Mouse (Mus musculus) left cerebral cortex, postnatal 4 days (tissue): Measurements from ENCODE around the gene Pias4. TPM values are rescaled to one million over a fixed set of nuclear protein-coding genes. Genes with fewer than 3 reads are reported as not detected.
A peak's percentile ranks its signal among the peaks of the same experiment; 100 is the strongest.
"Not testable (repeated sequence)": the region's sequence is repeated elsewhere in the genome, so short reads cannot be mapped to it uniquely, and the experiment has no call there.

Experiments used
- DNase-seq: peaks from one replicate; pipeline ENCODE4 v3.0.0-alpha.2; 2022
- intact Hi-C: fragments of 180-260 bp; cut with DNase I; formaldehyde crosslinking; loops from one replicate; pipeline ENCODE4 v1.15.1; 2025
- total RNA-seq, 2 experiments: library from RNA; stranded (reverse); gene quantifications; 2 replicates each; pipeline ENCODE4 v1.2.3; 2021

Pias4 gene
- total RNA-seq, 2 experiments from 2014 or later: 29.6 to 30.4 TPM

DNA sequence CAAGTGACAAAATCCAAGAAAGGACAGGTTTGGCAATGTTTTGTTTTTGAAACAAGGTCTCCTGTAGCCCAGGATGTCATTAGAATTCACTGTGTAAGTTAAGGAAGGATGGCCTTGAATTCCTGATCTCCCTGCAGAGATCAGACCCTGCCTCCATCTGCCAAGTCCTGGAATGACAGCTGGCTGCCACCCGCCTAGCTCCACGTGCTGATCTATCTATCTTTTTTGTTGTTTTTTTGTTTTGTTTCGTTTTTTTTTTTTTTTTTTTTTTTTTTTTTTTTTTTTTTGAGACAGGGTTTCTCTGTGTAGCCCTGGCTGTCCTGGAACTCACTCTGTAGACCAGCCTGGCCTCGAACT lies 7.6 kb upstream of the Pias4 start:
- peak; percentile 61 for DNase-seq
- intact Hi-C loops: not testable (repeated sequence)

DNA sequence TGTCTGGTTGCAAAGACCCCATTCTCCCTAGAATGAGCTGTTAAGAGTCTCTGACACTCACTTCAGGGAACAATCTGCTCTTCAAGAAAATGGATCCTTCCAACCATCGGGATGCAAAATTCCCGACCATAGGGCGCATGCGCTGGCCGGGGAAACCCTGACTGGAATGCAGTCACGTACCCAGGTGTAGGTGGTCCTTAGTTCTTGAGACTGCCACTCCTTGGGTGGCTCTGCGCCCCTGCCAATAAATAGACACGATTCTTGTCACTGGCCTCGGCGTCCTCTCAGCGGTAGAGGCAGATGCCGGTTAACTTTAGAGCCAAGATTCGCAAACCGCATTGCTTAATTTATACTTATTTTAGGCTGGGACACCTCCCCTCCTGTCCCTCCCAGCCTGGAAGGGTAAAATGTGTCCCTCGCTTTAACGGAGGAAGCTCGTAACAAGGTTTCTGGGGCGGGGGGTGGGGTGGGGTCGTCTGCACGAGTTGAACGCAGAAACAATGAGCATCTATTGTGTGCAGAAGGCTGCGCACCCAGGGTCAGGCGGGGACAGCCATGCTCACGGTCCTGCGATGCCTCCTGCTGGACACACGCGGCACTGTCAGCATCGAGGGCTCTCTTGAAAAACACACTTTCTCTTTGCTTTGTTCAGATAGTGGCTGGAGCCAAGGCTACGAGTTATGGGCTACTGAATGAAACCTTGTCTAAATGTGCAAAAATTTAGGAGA lies 7.1 kb upstream of the Pias4 start:
- intact Hi-C loops: no loop called here
- DNase-seq: peak; percentile 91

GRCm38 (mm10) chr10:81173132-81173531 lies 5.4 kb upstream of the Pias4 start:
- peak; percentile 86 for DNase-seq
- intact Hi-C loops: no loop called here

GRCm38 (mm10) chr10:81169411-81169900 lies 1.7 kb upstream of the Pias4 start:
- intact Hi-C loops, DNase-seq: not testable (repeated sequence)

- DNase-seq: peak; percentile 83
- intact Hi-C loops: no loop called here
These were observed 960 bp upstream of the Pias4 start for GRCm38 (mm10) chr10:81168521-81169244.

- no peak for DNase-seq
- intact Hi-C loops: no loop called here
These were observed 336 bp upstream of the Pias4 start for GRCm38 (mm10) chr10:81168087-81168431.

DNA sequence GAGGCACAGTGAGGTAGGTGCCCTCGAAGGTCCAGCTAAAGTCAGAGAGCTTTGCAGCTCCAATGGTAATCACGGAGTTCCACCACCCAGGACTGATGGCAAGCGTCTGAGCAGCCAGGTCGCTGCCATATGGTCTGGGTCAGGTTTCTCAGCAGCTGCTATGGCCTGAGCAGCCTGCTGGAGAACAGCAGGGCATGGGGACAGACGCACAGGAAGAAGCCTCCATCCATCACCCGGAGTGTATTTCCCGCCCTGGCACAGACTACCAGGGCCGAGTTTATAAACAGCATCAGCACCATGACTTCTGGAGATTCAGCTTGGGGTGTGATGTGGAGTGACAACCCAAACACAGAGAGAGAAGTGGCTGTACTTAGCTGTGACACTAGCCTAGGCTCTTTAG lies 2.6 kb downstream of the Pias4 start:
- intact Hi-C loops: no loop called here
- no peak for DNase-seq

DNA sequence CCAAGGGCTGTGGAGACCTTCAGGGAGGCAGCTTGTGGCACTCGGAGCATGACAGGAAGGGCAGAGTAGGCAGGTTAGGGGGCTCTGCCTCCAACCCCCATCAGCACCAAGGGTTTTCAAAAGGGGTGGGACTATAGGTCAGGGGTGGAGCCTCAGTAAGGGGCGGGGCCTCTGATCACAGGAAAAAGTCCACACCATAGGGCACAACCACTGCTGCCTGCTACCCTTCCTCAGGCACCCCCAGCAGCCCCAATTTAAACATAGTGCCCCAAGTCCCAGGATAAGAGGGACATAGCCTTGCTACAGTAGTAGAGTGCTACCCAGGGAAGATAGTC lies 5.4 kb downstream of the Pias4 start:
- intact Hi-C loops: no loop called here
- DNase-seq: no peak

GRCm38 (mm10) chr10:81161602-81162317 lies 6.0 kb downstream of the Pias4 start:
- intact Hi-C loops: no loop called here
- DNase-seq: no peak

DNA sequence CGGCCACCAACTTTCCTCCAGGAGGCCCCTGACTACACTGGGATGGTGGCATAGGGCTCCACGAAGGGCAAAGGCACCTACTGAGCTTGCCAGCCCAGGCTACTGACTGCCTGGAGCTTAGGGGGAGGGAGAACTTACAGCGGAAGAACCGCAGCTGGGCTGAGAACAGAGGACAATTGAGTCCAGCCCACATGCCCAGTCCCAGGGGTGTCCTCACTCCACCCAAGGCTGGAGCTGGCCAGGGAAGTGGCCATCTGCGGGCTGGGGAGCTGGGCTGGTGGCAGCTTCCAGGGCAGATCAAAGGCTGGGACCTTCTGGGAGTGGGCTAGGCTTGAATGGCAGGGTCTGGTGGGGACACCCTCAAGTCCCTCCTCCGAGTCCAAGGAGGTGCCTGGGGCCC lies 13.0 kb downstream of the Pias4 start:
- intact Hi-C loops: no loop called here
- no peak for DNase-seq

GRCm38 (mm10) chr10:81154313-81154712 lies 13.4 kb downstream of the Pias4 start:
- DNase-seq: no peak
- intact Hi-C loops: no loop called here

DNA sequence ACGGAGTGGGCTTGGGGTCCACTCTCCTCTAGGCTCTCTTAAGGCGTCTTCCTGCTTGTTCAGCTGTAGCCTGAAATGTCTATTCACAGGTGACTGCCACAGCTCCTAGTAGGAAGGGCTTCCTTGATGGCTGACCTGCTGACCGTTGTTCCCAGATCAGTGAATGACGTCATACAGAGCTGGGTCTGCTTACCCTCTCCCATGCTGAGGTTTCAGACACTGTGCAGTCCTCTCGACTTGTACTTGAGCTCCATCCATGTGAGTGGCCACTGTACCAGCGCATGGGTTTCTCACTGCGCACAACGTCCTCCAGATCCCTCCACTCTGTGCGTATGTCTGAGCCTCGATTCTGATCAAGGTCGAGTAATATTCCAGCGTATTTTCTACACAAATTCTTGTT lies 15.1 kb downstream of the Pias4 start:
- DNase-seq: no peak
- intact Hi-C loops: no loop called here

DNA sequence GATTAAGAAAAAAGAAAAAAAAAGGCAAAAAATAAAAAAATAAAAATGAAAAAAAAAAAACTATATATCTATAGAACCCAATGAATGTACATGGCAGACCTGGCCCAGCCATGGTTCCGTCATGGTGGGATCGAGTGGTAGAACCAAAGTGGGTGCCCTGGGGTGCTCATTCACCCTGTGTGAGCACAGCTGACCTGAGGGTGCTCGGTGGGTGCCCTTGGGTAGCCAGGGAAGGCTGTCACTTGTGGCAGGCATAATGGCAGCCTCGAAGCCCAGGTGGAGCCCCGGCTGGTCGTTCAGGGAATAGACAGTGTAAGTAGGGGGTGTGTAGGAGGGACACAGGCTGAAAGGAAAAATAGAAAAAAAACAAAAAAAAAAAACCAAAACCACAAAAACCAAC lies 16.5 kb downstream of the Pias4 start:
- intact Hi-C loops: no loop called here
- no peak for DNase-seq

DNA sequence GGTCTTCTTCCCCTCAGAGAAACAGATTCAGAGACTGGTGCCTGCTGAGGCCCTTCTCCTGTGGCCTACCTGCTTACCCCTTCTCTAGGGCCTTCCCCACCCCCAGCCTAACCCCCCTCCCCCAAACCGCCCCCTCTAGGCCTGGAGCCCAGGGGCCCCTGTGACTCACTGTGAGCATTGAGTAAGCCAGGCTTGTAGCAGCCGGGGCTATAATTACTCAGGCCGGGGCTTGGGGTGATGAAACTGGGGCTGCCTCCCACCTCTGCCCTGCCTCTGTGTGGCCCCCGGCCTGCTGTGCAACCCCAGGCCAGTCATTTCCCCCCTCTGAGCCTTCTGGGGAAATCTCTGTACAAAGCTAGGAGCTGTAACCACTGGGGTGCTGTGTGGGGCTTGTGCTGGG lies 21.4 kb downstream of the Pias4 start:
- intact Hi-C loops: no loop called here

DNA sequence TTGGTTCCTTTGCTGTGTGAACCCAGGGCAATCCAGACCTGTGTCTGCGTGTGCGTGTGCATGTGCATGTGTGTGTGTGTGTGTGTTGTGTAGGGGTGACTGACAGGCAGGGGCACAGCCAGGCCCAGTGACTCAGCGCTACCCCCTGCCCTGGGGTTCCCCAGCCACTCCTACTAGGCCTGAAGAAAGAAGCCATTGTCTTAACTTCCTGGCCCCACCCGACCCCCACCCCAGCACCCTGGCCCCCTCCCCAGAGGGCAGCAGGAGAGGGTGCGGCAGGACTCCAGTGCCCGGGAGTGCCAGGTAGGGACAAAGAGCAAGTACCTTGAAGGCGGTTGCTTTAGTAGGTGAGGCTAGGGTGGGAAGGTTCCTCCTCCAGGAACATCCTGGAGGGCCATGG lies 21.9 kb downstream of the Pias4 start:
- intact Hi-C loops: no loop called here
- no peak for DNase-seq

More for the DNA sequence above, 21.4 kb downstream of the Pias4 start:
- DNase-seq: no peak

GRCm38 (mm10) chr10:81145307-81145706 lies 22.4 kb downstream of the Pias4 start:
- no peak for DNase-seq
- intact Hi-C loops: no loop called here

DNA sequence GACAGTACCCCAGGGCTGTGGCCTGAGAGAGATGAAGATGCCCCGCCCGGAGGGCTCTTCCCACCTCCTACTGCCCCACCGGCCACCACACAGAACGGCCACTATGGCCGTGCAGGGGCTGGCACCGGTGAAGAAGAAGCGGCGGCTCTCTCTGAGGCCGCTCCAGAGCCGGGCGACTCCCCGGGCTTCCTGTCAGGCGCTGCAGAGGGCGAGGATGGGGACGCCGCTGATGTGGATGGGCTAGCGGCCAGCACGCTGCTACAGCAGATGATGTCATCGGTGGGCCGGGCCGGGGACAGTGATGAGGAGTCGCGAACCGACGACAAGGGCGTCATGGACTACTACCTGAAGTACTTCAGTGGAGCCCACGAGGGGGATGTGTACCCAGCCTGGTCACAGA lies 23.1 kb downstream of the Pias4 start:
- intact Hi-C loops: no loop called here
- no peak for DNase-seq

DNA sequence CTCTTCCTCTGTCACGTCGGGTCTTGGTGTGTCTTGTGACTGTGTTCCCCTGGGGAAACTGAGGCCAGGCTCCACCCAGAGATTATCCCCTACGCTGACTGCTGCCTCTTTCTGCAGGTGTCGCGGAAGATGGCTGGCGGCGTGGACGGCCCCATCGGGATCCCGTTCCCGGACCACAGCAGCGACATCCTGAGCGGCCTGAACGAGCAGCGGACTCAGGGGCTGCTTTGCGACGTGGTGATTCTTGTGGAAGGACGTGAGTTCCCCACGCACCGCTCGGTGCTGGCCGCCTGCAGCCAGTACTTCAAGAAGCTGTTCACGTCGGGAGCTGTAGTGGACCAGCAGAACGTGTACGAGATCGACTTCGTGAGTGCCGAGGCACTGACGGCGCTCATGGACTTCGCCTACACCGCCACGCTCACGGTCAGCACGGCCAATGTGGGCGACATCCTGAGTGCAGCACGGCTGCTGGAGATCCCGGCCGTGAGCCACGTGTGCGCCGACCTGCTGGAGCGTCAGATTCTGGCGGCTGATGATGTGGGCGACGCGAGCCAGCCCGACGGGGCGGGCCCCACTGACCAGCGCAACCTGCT lies 23.8 kb downstream of the Pias4 start:
- intact Hi-C loops: no loop called here
- no peak for DNase-seq

GRCm38 (mm10) chr10:81143157-81143633 lies 24.5 kb downstream of the Pias4 start:
- DNase-seq: no peak
- intact Hi-C loops: no loop called here

- peak; percentile 64 for DNase-seq
- intact Hi-C loops: no loop called here
These were observed 25.2 kb downstream of the Pias4 start for GRCm38 (mm10) chr10:81142551-81142981.

DNA sequence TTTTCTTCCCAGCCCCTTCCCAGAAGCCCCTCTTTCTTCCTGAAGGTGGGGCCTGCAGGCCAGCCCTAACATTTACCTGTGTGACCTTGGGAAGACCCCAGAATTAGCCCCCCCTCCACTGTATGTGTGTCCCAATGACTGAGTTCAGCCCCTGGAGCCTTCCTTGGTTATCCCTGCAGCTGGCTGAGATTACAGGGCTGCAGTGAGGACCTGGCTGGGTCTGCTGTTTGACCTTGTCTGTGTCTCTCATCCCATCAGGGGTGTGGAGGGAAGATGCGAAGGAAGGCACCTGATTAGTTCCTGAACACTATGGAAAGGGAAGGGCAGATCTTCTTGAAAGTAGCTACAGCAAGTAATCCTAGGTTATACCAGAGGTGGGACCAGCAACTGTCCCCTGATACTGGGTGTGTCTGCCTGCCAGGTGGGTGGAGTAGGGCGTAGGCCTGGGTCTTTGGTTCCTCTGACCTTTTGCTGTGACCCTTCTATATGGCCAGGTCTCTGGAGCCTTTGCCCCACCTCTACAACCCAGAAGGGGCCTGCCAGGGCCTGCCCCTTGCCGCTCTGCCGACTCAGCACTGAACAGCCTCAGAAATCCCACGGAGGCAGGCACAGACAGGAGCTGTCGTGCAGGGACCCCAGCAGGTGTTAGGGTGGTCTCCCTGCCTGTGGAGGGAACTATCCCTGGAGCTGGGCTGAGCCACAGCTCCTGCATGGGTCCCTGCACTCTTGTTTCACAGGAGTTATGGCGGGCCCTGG lies 26.1 kb downstream of the Pias4 start:
- DNase-seq: no peak
- intact Hi-C loops: no loop called here
